Mouse (Mus musculus): ENCODE data around the gene Olfr288. TPM values are rescaled to one million over a fixed set of nuclear protein-coding genes. Genes with fewer than 3 reads are reported as not detected.

The Olfr288 gene
- polyA plus RNA-seq, 1 experiment from 2014 or later, result not detected

DNA sequence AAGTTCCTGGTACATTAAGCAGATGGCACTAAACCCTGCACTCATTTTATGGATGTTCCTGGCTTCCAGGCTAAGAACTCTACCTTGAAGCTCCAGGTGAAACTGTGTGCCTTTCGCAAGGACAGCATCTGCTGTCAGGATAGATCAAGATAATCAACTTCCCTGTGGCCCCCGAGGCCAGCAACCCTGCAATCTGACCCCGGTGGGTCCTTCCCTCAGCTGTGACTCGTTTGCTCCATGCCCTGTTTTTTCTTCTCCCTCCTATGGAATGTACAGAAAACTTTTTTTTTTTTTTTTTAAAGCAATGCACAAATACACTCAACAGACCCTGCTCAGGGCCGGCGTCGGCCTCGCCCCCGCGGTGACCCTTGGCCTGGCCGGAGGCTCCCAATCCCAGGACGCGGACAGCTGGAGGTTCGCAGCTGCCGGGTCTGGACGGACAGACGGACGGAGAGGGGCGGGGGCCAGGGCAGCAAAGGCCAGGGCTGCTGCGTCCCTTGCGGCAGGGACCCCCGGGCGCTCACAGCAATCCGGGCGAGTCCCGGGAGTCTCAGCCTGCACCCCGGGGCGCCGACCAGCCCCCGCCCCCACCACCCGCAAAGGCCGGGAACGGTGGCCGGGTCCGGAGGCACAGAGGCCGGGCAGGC, 50.4 kb downstream of the Olfr288 start:
- Histone ChIP-seq H3K36me3 (peaks cover 25% of the 10 kb centered on the region), H3K27ac (peak overlapping the region; percentile 73), H3K4me3 (replicated peaks) (peak overlapping the region; percentile 97), H3K4me2 (peak overlapping the region; percentile 88), H3K27me3 (no peaks in the 10 kb centered on the region), H3K9me3 (replicated peaks) (no peaks in the 10 kb centered on the region), H3K9ac (peak overlapping the region; percentile 96), H3K4me1 (replicated peaks) (peaks cover 15% of the 10 kb centered on the region)
- DNase-seq, result peak; percentile 13
- ATAC-seq (ENCODE audit: low read depth), result peak; percentile 69
- WGBS (ENCODE audit: insufficient replicate concordance), result 1% methylated on average over 36 of the region's 36 CpGs

DNA sequence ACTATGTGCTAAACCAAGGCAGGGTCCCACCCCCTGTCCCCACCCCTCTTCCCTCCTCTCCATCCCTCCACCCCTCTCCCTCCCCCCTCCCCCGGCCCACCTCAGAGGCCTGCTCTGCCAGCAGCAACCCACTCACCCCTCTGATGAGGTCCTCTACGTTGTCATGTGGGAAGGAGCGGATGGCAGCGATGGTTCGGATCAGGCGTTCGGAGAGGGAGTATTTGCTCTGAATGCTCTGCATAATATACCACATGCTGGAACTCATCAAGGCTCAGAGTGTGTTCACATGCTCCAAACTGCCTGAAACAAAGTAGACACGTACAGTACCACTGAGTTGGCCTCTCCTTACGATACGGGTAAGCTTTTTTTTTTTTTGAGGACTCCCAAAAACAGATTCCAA, 52.8 kb downstream of the Olfr288 start:
- no peaks in the 10 kb centered on the region for H3K27me3 ChIP-seq
- no peak overlapping the region for H3K27ac ChIP-seq
- peaks cover 41% of the 10 kb centered on the region for H3K36me3 ChIP-seq
- H3K4me3 ChIP-seq (replicated peaks), result no peak overlapping the region
- DNase-seq (no peak), ATAC-seq (ENCODE audit: low read depth) (no peak)
- no peak overlapping the region for H3K4me2 ChIP-seq
- peaks cover 15% of the 10 kb centered on the region for H3K4me1 ChIP-seq (replicated peaks)
- H3K9me3 ChIP-seq (replicated peaks), result no peaks in the 10 kb centered on the region
- WGBS (ENCODE audit: insufficient replicate concordance), result 82% methylated on average over 10 of the region's 10 CpGs
- no peak overlapping the region for H3K9ac ChIP-seq

DNA sequence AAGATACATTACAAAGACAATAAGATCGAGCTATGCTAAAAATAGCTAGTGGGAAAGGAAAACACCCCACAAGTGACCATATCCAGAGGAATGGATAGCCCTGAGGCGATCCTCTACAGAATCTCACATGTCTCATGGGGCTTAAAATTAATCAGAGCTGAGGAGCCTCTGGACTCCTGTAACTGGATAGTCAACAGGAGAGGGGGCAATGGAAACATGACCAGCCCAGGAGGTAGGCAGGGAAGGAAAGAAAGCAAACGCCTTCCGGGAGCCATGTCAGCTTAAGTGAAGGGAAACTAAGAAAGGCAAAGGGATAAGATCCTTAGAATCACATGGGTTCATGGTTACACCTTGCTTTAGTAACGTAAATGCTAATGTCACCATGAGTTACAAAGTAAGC, 54.5 kb downstream of the Olfr288 start:
- no peaks in the 10 kb centered on the region for H3K9me3 ChIP-seq (replicated peaks)
- WGBS (ENCODE audit: insufficient replicate concordance), result 84% methylated on average over 5 of the region's 5 CpGs
- H3K27me3 ChIP-seq, result no peaks in the 10 kb centered on the region
- H3K4me3 ChIP-seq (replicated peaks), result no peak overlapping the region
- ATAC-seq (ENCODE audit: low read depth) (no peak), DNase-seq (no peak)
- H3K27ac ChIP-seq, result no peak overlapping the region
- H3K4me1 ChIP-seq (replicated peaks), result peaks cover 12% of the 10 kb centered on the region
- H3K9ac ChIP-seq, result no peak overlapping the region
- H3K4me2 ChIP-seq, result no peak overlapping the region
- peaks cover 56% of the 10 kb centered on the region for H3K36me3 ChIP-seq

DNA sequence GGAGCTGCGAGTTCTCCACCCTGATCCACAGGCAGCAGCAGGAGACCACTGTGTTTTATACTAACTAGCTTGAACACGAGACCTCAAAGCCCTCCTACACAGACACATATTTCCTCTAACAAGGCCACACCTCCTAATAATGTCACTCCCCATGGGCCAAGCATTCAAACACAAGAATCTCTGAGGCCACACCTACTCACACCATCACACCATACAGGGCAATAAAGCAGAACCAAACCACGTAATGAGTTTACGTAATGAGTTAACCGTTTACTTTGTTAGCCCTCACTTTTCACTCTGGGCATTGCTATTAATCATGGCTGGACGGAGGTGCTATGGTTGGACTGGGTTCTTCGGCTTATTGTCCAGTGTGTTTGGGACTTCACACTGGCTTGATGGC, 55.6 kb downstream of the Olfr288 start:
- WGBS (ENCODE audit: insufficient replicate concordance), result 78% methylated on average over 7 of the region's 7 CpGs
- H3K27me3 ChIP-seq, result no peaks in the 10 kb centered on the region
- no peak overlapping the region for H3K4me3 ChIP-seq (replicated peaks)
- no peak overlapping the region for H3K27ac ChIP-seq
- H3K4me1 ChIP-seq (replicated peaks), result peaks cover 9% of the 10 kb centered on the region
- H3K9ac ChIP-seq, result no peak overlapping the region
- DNase-seq, result no peak
- H3K36me3 ChIP-seq, result peaks cover 66% of the 10 kb centered on the region
- H3K4me2 ChIP-seq, result no peak overlapping the region
- H3K9me3 ChIP-seq (replicated peaks), result no peaks in the 10 kb centered on the region
- no peak for ATAC-seq (ENCODE audit: low read depth)

DNA sequence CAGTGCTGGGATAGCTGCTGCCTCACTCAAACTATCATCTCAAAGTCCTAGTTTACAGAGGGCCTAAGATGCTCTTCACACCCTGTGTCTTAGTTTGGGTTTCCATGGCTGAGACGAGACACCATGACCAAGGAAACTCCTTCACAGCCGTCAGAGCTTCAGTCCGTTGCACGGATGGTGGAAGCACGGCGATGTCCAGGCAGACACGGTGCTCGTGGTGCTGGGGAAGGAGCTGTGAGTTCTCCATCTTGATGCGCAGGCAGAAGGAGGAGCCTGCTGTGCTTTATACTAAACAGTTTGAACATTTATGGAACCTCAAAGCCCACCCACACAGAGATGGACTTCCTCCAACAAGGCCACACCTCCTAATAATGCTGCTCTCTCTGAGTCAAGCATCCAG, 58.5 kb downstream of the Olfr288 start:
- 85% methylated on average over 9 of the region's 9 CpGs for WGBS (ENCODE audit: insufficient replicate concordance)
- H3K4me1 ChIP-seq (replicated peaks), result no peaks in the 10 kb centered on the region
- no peak for ATAC-seq (ENCODE audit: low read depth)
- no peak overlapping the region for H3K27ac ChIP-seq
- H3K27me3 ChIP-seq, result no peaks in the 10 kb centered on the region
- DNase-seq, result no peak
- H3K4me2 ChIP-seq, result no peak overlapping the region
- H3K36me3 ChIP-seq, result peaks cover 85% of the 10 kb centered on the region
- no peak overlapping the region for H3K9ac ChIP-seq
- H3K9me3 ChIP-seq (replicated peaks), result no peaks in the 10 kb centered on the region
- no peak overlapping the region for H3K4me3 ChIP-seq (replicated peaks)

Other genes starting within 250 kb of the Olfr288 start
- gene Tmem106c, start 231.3 kb downstream of the Olfr288 start, polyA plus RNA-seq (2015; fragmentation: Nextera tagmentation; extraction: Ambion mirVana), result 14.8 and 15.8 TPM in 2 replicates
- 0.27 and 0.28 TPM in 2 replicates for gene Col2a1, start 190.8 kb downstream of the Olfr288 start, polyA plus RNA-seq (2015; fragmentation: Nextera tagmentation; extraction: Ambion mirVana)
- gene Pfkm, start 103.0 kb downstream of the Olfr288 start, polyA plus RNA-seq (2015; fragmentation: Nextera tagmentation; extraction: Ambion mirVana), result 26.7 and 28.1 TPM in 2 replicates
- gene Senp1, start 101.8 kb downstream of the Olfr288 start, polyA plus RNA-seq (2015; fragmentation: Nextera tagmentation; extraction: Ambion mirVana), result 17.1 and 21.7 TPM in 2 replicates
- gene Asb8, start 29.9 kb downstream of the Olfr288 start, polyA plus RNA-seq (2015; fragmentation: Nextera tagmentation; extraction: Ambion mirVana), result 23.7 and 25.4 TPM in 2 replicates
- gene Ccdc184, start 28.4 kb downstream of the Olfr288 start, polyA plus RNA-seq (2015; fragmentation: Nextera tagmentation; extraction: Ambion mirVana), result 0.07 TPM in 1 of 2 replicates, not detected in the other
- not detected in 2 replicates for gene Gm44579, start 25.4 kb upstream of the Olfr288 start, polyA plus RNA-seq (2015; fragmentation: Nextera tagmentation; extraction: Ambion mirVana)
- not detected in 2 replicates for gene Olfr287, start 25.5 kb upstream of the Olfr288 start, polyA plus RNA-seq (2015; fragmentation: Nextera tagmentation; extraction: Ambion mirVana)
- gene Olfr286, start 38.9 kb upstream of the Olfr288 start, polyA plus RNA-seq (2015; fragmentation: Nextera tagmentation; extraction: Ambion mirVana), result not detected in 2 replicates
- gene H1fnt, start 61.8 kb upstream of the Olfr288 start, polyA plus RNA-seq (2015; fragmentation: Nextera tagmentation; extraction: Ambion mirVana), result not detected in 2 replicates
- gene Zfp641, start 100.6 kb upstream of the Olfr288 start, polyA plus RNA-seq (2015; fragmentation: Nextera tagmentation; extraction: Ambion mirVana), result 0.06 TPM in 1 of 2 replicates, not detected in the other
- gene Olfr285, start 121.8 kb upstream of the Olfr288 start, polyA plus RNA-seq (2015; fragmentation: Nextera tagmentation; extraction: Ambion mirVana), result not detected in 2 replicates
- gene Olfr284, start 145.4 kb upstream of the Olfr288 start, polyA plus RNA-seq (2015; fragmentation: Nextera tagmentation; extraction: Ambion mirVana), result not detected in 2 replicates
- gene Olfr283, start 185.4 kb upstream of the Olfr288 start, polyA plus RNA-seq (2015; fragmentation: Nextera tagmentation; extraction: Ambion mirVana), result not detected in 2 replicates
- gene Olfr282, start 235.7 kb upstream of the Olfr288 start, polyA plus RNA-seq (2015; fragmentation: Nextera tagmentation; extraction: Ambion mirVana), result not detected in 2 replicates

All from liver, embryonic 13.5 days (tissue).